Mouse (Mus musculus) heart, adult 2 months (tissue): ENCODE results near the gene Sult1a1. TPM values are rescaled to one million over a fixed set of nuclear protein-coding genes. Genes with fewer than 3 reads are reported as not detected.

Experiments used
- DNase-seq, 2 experiments: peaks; one replicate each; pipeline ENCODE4 v3.0.0; 2021
- H3K27ac ChIP-seq: fragments of 200-600 bp; 2 replicates; pipeline ENCODE4 v1.8.1; 2022
- H3K27me3 ChIP-seq: fragments of 200-500 bp; 2 replicates; pipeline ENCODE4 v1.6.1; 2012; ENCODE audit warnings: mild to moderate bottlenecking, low read length, inconsistent platforms, mixed read lengths; ENCODE audit not compliant: control insufficient read depth, insufficient read depth
- H3K36me3 ChIP-seq: fragments of 200-500 bp; 2 replicates; pipeline ENCODE4 v1.6.1; 2012; ENCODE audit warnings: low read length, inconsistent platforms; ENCODE audit not compliant: control insufficient read depth, insufficient read depth
- H3K4me1 ChIP-seq: fragments of 200-500 bp; 2 replicates; pipeline ENCODE4 v1.6.1; 2011; ENCODE audit warnings: low read length; ENCODE audit not compliant: control insufficient read depth, insufficient read depth
- H3K4me3 ChIP-seq: fragments of 200-600 bp; 2 replicates; pipeline ENCODE4 v1.8.1; 2022
- H3K79me2 ChIP-seq: fragments of 200-500 bp; replicated peaks from 2 replicates; pipeline ENCODE4 v1.6.1; 2012; ENCODE audit warnings: mild to moderate bottlenecking, inconsistent platforms, low read length, moderate library complexity, mixed read lengths; ENCODE audit not compliant: control insufficient read depth, insufficient read depth
- H3K9ac ChIP-seq: fragments of 200-500 bp; 2 replicates; pipeline ENCODE4 v1.6.1; 2012; ENCODE audit warnings: low read depth, mild to moderate bottlenecking, control low read depth, inconsistent platforms, low read length, mixed read lengths
- CTCF ChIP-seq: fragments of 200-600 bp; IDR thresholded peaks from 2 replicates; pipeline ENCODE4 v1.8.1; 2022; ENCODE audit warnings: antibody characterized with exemption, mild to moderate bottlenecking, moderate library complexity
- EP300 ChIP-seq: fragments of 200-500 bp; IDR thresholded peaks from 2 replicates; pipeline ENCODE4 v1.6.1; 2011; ENCODE audit warnings: low read depth, low read length, control low read depth; ENCODE audit not compliant: insufficient read depth
- POLR2A ChIP-seq: fragments of 200-500 bp; IDR thresholded peaks from 2 replicates; pipeline ENCODE4 v1.6.1; 2011; ENCODE audit warnings: mild to moderate bottlenecking, low read depth, low read length, control low read depth; ENCODE audit not compliant: insufficient read depth
- WGBS: fragments of 180-500 bp; shearing (Covaris S2); methylation state at CpG from one replicate; pipeline ENCODE4 v1.1.7; 2018; 5-methylcytosine and 5-hydroxymethylcytosine counted together
- intact Hi-C: fragments of 180-260 bp; cut with DNase I; formaldehyde crosslinking; loops from one replicate; pipeline ENCODE4 v1.15.1; 2025
- polyA plus RNA-seq: library from polyadenylated mRNA; depleted of rRNA; stranded (reverse); fragments of >200 nt; gene quantifications from 2 replicates; pipeline ENCODE4 v1.2.3, GENCODE M21; 2012
- total RNA-seq, 2 experiments: library from RNA; stranded (reverse); gene quantifications; 2 replicates each; pipeline ENCODE4 v1.2.3; 2021

The Sult1a1 gene
- total and polyA plus RNA-seq, 3 experiments: 34.1 to 53.6 (median 34.3) TPM

GRCm38 (mm10) chr7:126678545-126679341, 2.5 kb upstream of the Sult1a1 start:
- peaks cover 12% of the 10 kb centered on the region for H3K4me1 ChIP-seq
- no peak overlapping the region for H3K27ac ChIP-seq
- no peak overlapping the region for H3K4me3 ChIP-seq
- no peak for TF ChIP-seq EP300
- no peak for TF ChIP-seq POLR2A
- no peak for TF ChIP-seq CTCF
- peaks cover 7% of the 10 kb centered on the region for H3K36me3 ChIP-seq
- no peaks in the 10 kb centered on the region; the same call in 1 of the 2 replicates for H3K79me2 ChIP-seq
- no peak overlapping the region for H3K9ac ChIP-seq
- no peak for DNase-seq
- 89% methylated on average over 8 of the region's 8 CpGs for WGBS
- no peaks in the 10 kb centered on the region for H3K27me3 ChIP-seq
- intact Hi-C loops: loop anchor here (2.0 kb wide), 1 partner anchor 14 kb away; no protein-coding TSS in a partner anchor

DNA sequence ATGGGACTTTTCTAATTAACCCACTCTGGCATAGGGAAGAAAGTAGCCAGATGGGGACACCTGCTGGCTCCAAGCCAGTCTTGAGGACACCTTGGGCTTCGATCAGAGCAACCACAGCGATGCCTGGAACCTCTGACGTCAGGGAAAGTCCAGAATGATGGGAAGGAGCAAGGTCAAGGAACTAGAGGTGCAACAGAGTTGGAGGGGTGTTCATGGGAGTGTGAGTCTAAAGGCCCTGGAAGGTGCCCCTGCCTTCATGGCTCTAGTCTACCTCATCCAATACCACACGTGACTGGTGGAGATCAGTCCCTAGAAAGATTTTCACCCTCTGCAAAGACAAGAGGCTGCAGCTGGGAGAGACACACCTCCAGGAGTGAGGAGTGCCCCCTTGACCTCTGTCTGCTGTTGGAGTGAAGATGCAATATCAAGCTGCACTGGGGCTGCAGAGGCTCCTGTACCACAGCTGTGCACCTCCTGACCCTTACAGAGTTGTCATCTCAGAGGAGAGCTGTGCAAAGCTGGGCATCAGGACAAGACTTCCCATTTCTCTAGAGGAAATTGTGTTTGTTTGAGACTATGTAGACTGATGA, 494 bp upstream of the Sult1a1 start:
- intact Hi-C loops: loop anchor here (2.0 kb wide), 1 partner anchor 34 kb away; no protein-coding TSS in a partner anchor
- Histone ChIP-seq H3K4me1 (peaks cover 12% of the 10 kb centered on the region), H3K79me2 (no peaks in the 10 kb centered on the region; the same call in 1 of the 2 replicates), H3K27ac (peak overlapping the region; percentile 94), H3K4me3 (peak overlapping the region; percentile 56), H3K36me3 (peaks cover 16% of the 10 kb centered on the region), H3K9ac (0 out of 2 replicates have a peak overlapping the region, but pooled peaks have one; percentile 11), H3K27me3 (no peaks in the 10 kb centered on the region)
- no peak for TF ChIP-seq EP300
- no peak for TF ChIP-seq CTCF
- no peak for TF ChIP-seq POLR2A
- WGBS: 22% methylated on average over 4 of the region's 4 CpGs
- no peak for DNase-seq

GRCm38 (mm10) chr7:126675104-126675503, 1.1 kb downstream of the Sult1a1 start:
- 96% methylated on average over 8 of the region's 8 CpGs for WGBS
- intact Hi-C loops: no loop called here
- DNase-seq: no peak
- H3K4me3 ChIP-seq: peak overlapping the region; percentile 56
- H3K36me3 ChIP-seq: peaks cover 16% of the 10 kb centered on the region
- H3K79me2 ChIP-seq: no peaks in the 10 kb centered on the region; the same call in 1 of the 2 replicates
- peak overlapping the region; percentile 94 for H3K27ac ChIP-seq
- TF ChIP-seq POLR2A (no peak), EP300 (no peak), CTCF (no peak)
- peaks cover 12% of the 10 kb centered on the region for H3K4me1 ChIP-seq
- H3K27me3 ChIP-seq: no peaks in the 10 kb centered on the region
- H3K9ac ChIP-seq: peak overlapping the region; percentile 71

DNA sequence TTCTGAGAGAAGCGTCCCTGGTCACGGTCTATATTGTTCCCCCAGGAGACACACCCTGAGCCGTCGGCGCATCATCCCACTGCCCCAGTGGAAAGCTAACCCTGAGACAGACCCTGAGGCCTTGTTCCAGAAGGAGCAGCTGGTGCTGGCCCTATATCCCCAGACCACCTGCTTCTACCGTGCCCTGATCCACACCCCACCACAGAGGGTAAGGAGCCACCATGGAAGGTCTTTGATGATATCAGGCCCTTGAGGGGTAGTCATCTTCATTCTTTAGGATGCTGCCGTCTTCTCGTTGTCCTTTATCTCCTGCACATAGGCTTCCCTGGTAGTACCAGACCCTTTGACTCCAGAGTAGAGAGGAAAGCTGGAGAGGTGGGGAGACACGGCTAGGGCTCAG, 4.1 kb downstream of the Sult1a1 start:
- no peaks in the 10 kb centered on the region; the same call in 1 of the 2 replicates for H3K79me2 ChIP-seq
- no peak overlapping the region for H3K27ac ChIP-seq
- H3K4me3 ChIP-seq: no peak overlapping the region
- intact Hi-C loops: no loop called here
- no peak overlapping the region for H3K9ac ChIP-seq
- 93% methylated on average over 9 of the region's 9 CpGs for WGBS
- H3K27me3 ChIP-seq: no peaks in the 10 kb centered on the region
- peaks cover 18% of the 10 kb centered on the region for H3K36me3 ChIP-seq
- no peak for DNase-seq
- H3K4me1 ChIP-seq: peaks cover 19% of the 10 kb centered on the region
- TF ChIP-seq POLR2A (no peak), EP300 (no peak), CTCF (no peak)

- Histone ChIP-seq H3K9ac (no peak overlapping the region), H3K27ac (no peak overlapping the region), H3K36me3 (peaks cover 18% of the 10 kb centered on the region), H3K4me3 (no peak overlapping the region), H3K4me1 (peaks cover 9% of the 10 kb centered on the region), H3K79me2 (no peaks in the 10 kb centered on the region; the same call in 1 of the 2 replicates), H3K27me3 (no peaks in the 10 kb centered on the region)
- no peak for DNase-seq
- WGBS: 87% methylated on average over 3 of the region's 3 CpGs
- intact Hi-C loops: no loop called here
- no peak for TF ChIP-seq POLR2A
- no peak for TF ChIP-seq EP300
- TF ChIP-seq CTCF: no peak
Observed at GRCm38 (mm10) chr7:126670152-126670551, 6.1 kb downstream of the Sult1a1 start.

DNA sequence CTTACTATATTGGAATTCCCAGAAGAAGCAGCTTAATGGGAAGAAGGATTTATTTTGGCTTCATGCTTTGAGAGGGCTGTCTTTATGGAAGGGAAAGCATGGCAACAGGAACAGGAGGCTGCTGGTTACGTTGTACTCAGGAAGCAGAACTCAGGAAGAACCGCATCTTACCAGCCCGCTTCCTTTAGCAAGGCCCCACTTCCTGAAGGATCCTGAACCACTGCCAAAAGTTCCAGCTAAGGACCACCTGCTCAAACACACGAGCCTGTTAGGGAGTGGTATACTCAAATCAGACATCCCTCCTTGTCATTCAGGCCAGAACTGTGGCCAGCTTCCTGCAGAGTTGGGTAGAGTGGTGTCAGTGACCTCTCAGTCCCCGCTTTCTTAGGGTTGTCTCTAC, 7.8 kb downstream of the Sult1a1 start:
- no peak for DNase-seq
- Histone ChIP-seq H3K27me3 (no peaks in the 10 kb centered on the region), H3K79me2 (no peaks in the 10 kb centered on the region), H3K4me1 (peaks cover 14% of the 10 kb centered on the region), H3K36me3 (peaks cover 10% of the 10 kb centered on the region), H3K4me3 (no peak overlapping the region), H3K27ac (peak overlapping the region; percentile 49), H3K9ac (no peak overlapping the region)
- TF ChIP-seq POLR2A (peak; percentile 32; the same call in 1 of the 2 replicates), EP300 (no peak)
- intact Hi-C loops: loop anchor here (2.0 kb wide), 1 partner anchor 16 kb away; no protein-coding TSS in a partner anchor
- 37% methylated on average over 5 of the region's 5 CpGs for WGBS
